Mouse (Mus musculus) heart, adult 2 months (tissue): ENCODE results near the gene Tmem143. TPM values are rescaled to one million over a fixed set of nuclear protein-coding genes. Genes with fewer than 3 reads are reported as not detected.
A peak's percentile ranks its signal among the peaks of the same experiment; 100 is the strongest.

Experiments used
- DNase-seq, 2 experiments: peaks; one replicate each; pipeline ENCODE4 v3.0.0; 2021
- H3K27ac ChIP-seq: fragments of 200-600 bp; 2 replicates; pipeline ENCODE4 v1.8.1; 2022
- H3K27me3 ChIP-seq: fragments of 200-500 bp; 2 replicates; pipeline ENCODE4 v1.6.1; 2012; ENCODE audit warnings: mild to moderate bottlenecking, low read length, inconsistent platforms, mixed read lengths; ENCODE audit not compliant: control insufficient read depth, insufficient read depth
- H3K36me3 ChIP-seq: fragments of 200-500 bp; 2 replicates; pipeline ENCODE4 v1.6.1; 2012; ENCODE audit warnings: low read length, inconsistent platforms; ENCODE audit not compliant: control insufficient read depth, insufficient read depth
- H3K4me1 ChIP-seq: fragments of 200-500 bp; 2 replicates; pipeline ENCODE4 v1.6.1; 2011; ENCODE audit warnings: low read length; ENCODE audit not compliant: control insufficient read depth, insufficient read depth
- H3K4me3 ChIP-seq: fragments of 200-600 bp; 2 replicates; pipeline ENCODE4 v1.8.1; 2022
- H3K79me2 ChIP-seq: fragments of 200-500 bp; replicated peaks from 2 replicates; pipeline ENCODE4 v1.6.1; 2012; ENCODE audit warnings: mild to moderate bottlenecking, inconsistent platforms, low read length, moderate library complexity, mixed read lengths; ENCODE audit not compliant: control insufficient read depth, insufficient read depth
- H3K9ac ChIP-seq: fragments of 200-500 bp; 2 replicates; pipeline ENCODE4 v1.6.1; 2012; ENCODE audit warnings: low read depth, mild to moderate bottlenecking, control low read depth, inconsistent platforms, low read length, mixed read lengths
- CTCF ChIP-seq: fragments of 200-600 bp; IDR thresholded peaks from 2 replicates; pipeline ENCODE4 v1.8.1; 2022; ENCODE audit warnings: antibody characterized with exemption, mild to moderate bottlenecking, moderate library complexity
- EP300 ChIP-seq: fragments of 200-500 bp; IDR thresholded peaks from 2 replicates; pipeline ENCODE4 v1.6.1; 2011; ENCODE audit warnings: low read depth, low read length, control low read depth; ENCODE audit not compliant: insufficient read depth
- POLR2A ChIP-seq: fragments of 200-500 bp; IDR thresholded peaks from 2 replicates; pipeline ENCODE4 v1.6.1; 2011; ENCODE audit warnings: mild to moderate bottlenecking, low read depth, low read length, control low read depth; ENCODE audit not compliant: insufficient read depth
- WGBS: fragments of 180-500 bp; shearing (Covaris S2); methylation state at CpG from one replicate; pipeline ENCODE4 v1.1.7; 2018; 5-methylcytosine and 5-hydroxymethylcytosine counted together
- intact Hi-C: fragments of 180-260 bp; cut with DNase I; formaldehyde crosslinking; loops from one replicate; pipeline ENCODE4 v1.15.1; 2025
- polyA plus RNA-seq: library from polyadenylated mRNA; depleted of rRNA; stranded (reverse); fragments of >200 nt; gene quantifications from 2 replicates; pipeline ENCODE4 v1.2.3, GENCODE M21; 2012
- total RNA-seq, 2 experiments: library from RNA; stranded (reverse); gene quantifications; 2 replicates each; pipeline ENCODE4 v1.2.3; 2021

Tmem143 gene
- total and polyA plus RNA-seq, 3 experiments, result 113 to 206 (median 132) TPM

GRCm38 (mm10) chr7:45859008-45859407 is 37.7 kb upstream of the Tmem143 start:
- TF ChIP-seq CTCF, result no peak
- TF ChIP-seq EP300, result no peak
- no peak for TF ChIP-seq POLR2A
- Histone ChIP-seq H3K27me3 (0 out of 2 replicates have a peak, but pooled peaks cover 2% of the 10 kb centered on the region), H3K4me3 (no peak overlapping the region), H3K4me1 (no peaks in the 10 kb centered on the region), H3K36me3 (no peaks in the 10 kb centered on the region), H3K9ac (no peak overlapping the region), H3K79me2 (no peaks in the 10 kb centered on the region), H3K27ac (no peak overlapping the region)
- no peak for DNase-seq
- 68% methylated on average over 4 of the region's 4 CpGs for WGBS
- intact Hi-C loops, result no loop called here

DNA sequence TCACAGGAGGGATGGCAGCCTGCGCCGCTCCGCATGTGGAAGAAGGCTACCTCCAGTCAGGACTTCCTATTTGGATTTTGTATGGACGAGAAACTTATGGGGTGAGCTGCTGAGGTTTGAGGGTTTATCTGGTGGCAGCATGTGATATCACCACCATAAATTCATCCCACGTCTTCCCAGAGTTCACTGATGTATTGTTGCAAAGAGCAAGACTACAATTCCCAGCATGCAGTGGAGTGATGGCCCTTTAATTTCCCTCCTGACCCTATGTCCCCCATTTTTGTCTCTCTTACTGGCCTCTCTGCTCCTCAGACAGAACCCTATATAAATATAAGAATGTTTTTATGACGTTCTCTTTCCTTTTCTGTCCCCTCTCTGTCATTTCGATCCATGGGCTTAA is 33.9 kb upstream of the Tmem143 start:
- TF ChIP-seq EP300, result no peak
- TF ChIP-seq CTCF, result no peak
- no peak for DNase-seq
- Histone ChIP-seq H3K4me3 (no peak overlapping the region), H3K9ac (no peak overlapping the region), H3K4me1 (peaks cover 2% of the 10 kb centered on the region; the same call in 1 of the 2 replicates), H3K79me2 (no peaks in the 10 kb centered on the region), H3K27me3 (0 out of 2 replicates have a peak, but pooled peaks cover 2% of the 10 kb centered on the region), H3K36me3 (no peaks in the 10 kb centered on the region), H3K27ac (no peak overlapping the region)
- WGBS, result 83% methylated on average over 7 of the region's 7 CpGs
- intact Hi-C loops, result no loop called here

- Histone ChIP-seq H3K9ac (no peak overlapping the region), H3K79me2 (no peaks in the 10 kb centered on the region), H3K4me3 (no peak overlapping the region), H3K4me1 (peaks cover 2% of the 10 kb centered on the region; the same call in 1 of the 2 replicates), H3K27ac (no peak overlapping the region), H3K36me3 (no peaks in the 10 kb centered on the region), H3K27me3 (0 out of 2 replicates have a peak, but pooled peaks cover 2% of the 10 kb centered on the region)
- WGBS, result 50% methylated on average over 3 of the region's 3 CpGs
- TF ChIP-seq EP300 (no peak), POLR2A (no peak), CTCF (no peak)
- intact Hi-C loops, result no loop called here
- no peak for DNase-seq
Observed at GRCm38 (mm10) chr7:45864435-45864834, 32.3 kb upstream of the Tmem143 start.

- Histone ChIP-seq H3K27me3 (peaks cover 7% of the 10 kb centered on the region), H3K27ac (peak overlapping the region; percentile 79), H3K4me1 (peaks cover 2% of the 10 kb centered on the region; the same call in 1 of the 2 replicates), H3K79me2 (no peaks in the 10 kb centered on the region), H3K9ac (peak overlapping the region; percentile 95), H3K36me3 (no peaks in the 10 kb centered on the region), H3K4me3 (peak overlapping the region; percentile 59)
- WGBS, result 1% methylated on average over 115 of the region's 117 CpGs
- intact Hi-C loops, result loop anchor here (2.0 kb wide), 1 partner anchor 35 kb away; the partner anchor contains the start of gene Grwd1
- DNase-seq, result peak; percentile 95 to 96
- TF ChIP-seq CTCF (no peak), POLR2A (peak; percentile 68), EP300 (no peak)
Observed at GRCm38 (mm10) chr7:45865925-45866910, 30.5 kb upstream of the Tmem143 start.

DNA sequence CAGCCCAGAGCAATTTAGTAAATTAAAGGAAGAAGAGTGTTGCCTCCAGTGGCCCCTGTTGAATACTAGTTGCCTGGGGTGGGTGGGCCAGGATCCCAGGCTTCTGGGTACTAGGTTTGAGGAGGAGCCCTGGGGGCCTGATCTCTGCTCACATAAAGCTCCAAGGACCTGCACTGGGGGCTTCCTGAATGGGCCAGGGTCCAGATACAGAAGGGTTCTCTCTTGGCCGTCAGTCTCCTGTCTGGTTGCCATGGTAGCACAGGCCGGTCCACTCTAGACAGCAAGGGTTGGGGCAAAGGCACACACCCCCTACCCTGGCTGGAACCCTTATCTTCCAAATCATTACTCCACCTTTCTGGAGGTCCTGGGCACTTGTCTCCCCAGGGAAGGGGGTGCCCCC is 28.9 kb upstream of the Tmem143 start:
- H3K27me3 ChIP-seq, result peaks cover 7% of the 10 kb centered on the region
- peaks cover 2% of the 10 kb centered on the region; the same call in 1 of the 2 replicates for H3K4me1 ChIP-seq
- WGBS, result 67% methylated on average over 2 of the region's 2 CpGs
- no peak overlapping the region for H3K9ac ChIP-seq
- no peak overlapping the region for H3K4me3 ChIP-seq
- H3K79me2 ChIP-seq, result no peaks in the 10 kb centered on the region
- H3K27ac ChIP-seq, result no peak overlapping the region
- no peaks in the 10 kb centered on the region for H3K36me3 ChIP-seq
- no peak for DNase-seq
- intact Hi-C loops, result loop anchor here (2.0 kb wide), 1 partner anchor 37 kb away; the partner anchor contains the start of gene Grwd1
- TF ChIP-seq CTCF (no peak), EP300 (no peak), POLR2A (no peak)
